Mouse (Mus musculus): Measurements from ENCODE around the gene Klhdc3. TPM values are rescaled to one million over a fixed set of nuclear protein-coding genes. Genes with fewer than 3 reads are reported as not detected.
A peak's percentile ranks its signal among the peaks of the same experiment; 100 is the strongest.

The Klhdc3 gene
- polyA plus RNA-seq, 1 experiment from 2014 or later = 175 TPM

GRCm38 (mm10) chr17:46673850-46674529 lies 6.7 kb downstream of the Klhdc3 start, which contains the start of gene Rrp36:
TSS of gene Rrp36 (minus strand) at chr17:46674352.
- under 1% methylated on average over 43 of the region's 43 CpGs for WGBS
- Histone ChIP-seq H3K9me3 (replicated peaks; ENCODE audit: control insufficient read depth, low read length) (no peaks in the 10 kb centered on the region), H3K4me3 (ENCODE audit: low read length) (peak within 1 kb of the TSS; percentile 98), H3K4me1 (ENCODE audit: control insufficient read depth, insufficient read depth, low read length) (peaks cover 28% of the 10 kb centered on the region), H3K9ac (ENCODE audit: low read length) (peak within 1 kb of the TSS; percentile 87), H3K27me3 (ENCODE audit: control insufficient read depth, insufficient read depth, low read length) (no peaks in the 10 kb centered on the region), H3K4me2 (ENCODE audit: low read depth, low read length) (peak within 1 kb of the TSS; percentile 93), H3K36me3 (ENCODE audit: control insufficient read depth, insufficient read depth) (peaks cover 39% of the 10 kb centered on the region), H3K27ac (ENCODE audit: low read length) (peak within 1 kb of the TSS; percentile 89)
- peak; percentile 88 for ATAC-seq (replicated peaks; ENCODE audit: extremely low read depth, insufficient read depth, low FRiP score)

- Histone ChIP-seq H3K9ac (ENCODE audit: low read length) (no peak overlapping the region), H3K36me3 (ENCODE audit: control insufficient read depth, insufficient read depth) (peaks cover 26% of the 10 kb centered on the region), H3K27ac (ENCODE audit: low read length) (no peak overlapping the region), H3K4me2 (ENCODE audit: low read depth, low read length) (no peak overlapping the region), H3K27me3 (ENCODE audit: control insufficient read depth, insufficient read depth, low read length) (no peaks in the 10 kb centered on the region), H3K4me3 (ENCODE audit: low read length) (no peak overlapping the region), H3K9me3 (replicated peaks; ENCODE audit: control insufficient read depth, low read length) (no peaks in the 10 kb centered on the region), H3K4me1 (ENCODE audit: control insufficient read depth, insufficient read depth, low read length) (peaks cover 14% of the 10 kb centered on the region)
- ATAC-seq (replicated peaks; ENCODE audit: extremely low read depth, insufficient read depth, low FRiP score) = no peak
- WGBS = 98% methylated on average over 10 of the region's 10 CpGs
Measured at GRCm38 (mm10) chr17:46669911-46670310, 10.8 kb downstream of the Klhdc3 start.

DNA sequence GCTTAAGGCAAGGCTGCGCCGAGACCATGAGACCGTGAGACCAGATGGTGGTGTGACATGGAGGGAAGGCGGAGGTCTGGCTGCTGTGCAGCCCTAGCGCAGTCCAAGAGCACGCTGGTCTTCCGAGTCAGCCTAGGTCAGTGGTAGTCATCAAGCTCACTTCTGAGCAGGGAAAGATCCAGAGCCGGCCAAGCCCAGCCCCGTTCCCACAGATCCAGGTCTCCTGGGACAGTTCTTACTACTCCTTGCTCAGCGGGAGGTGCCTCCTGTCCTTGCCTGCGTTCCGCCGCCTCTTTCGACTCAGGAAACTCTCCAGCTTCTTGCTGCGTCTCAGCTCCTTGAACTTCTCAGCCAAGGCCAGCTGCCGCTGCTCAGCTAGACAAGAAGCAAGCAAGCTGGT lies 13.0 kb downstream of the Klhdc3 start:
- no peaks in the 10 kb centered on the region; the same call in 1 of the 2 replicates for H3K4me1 ChIP-seq (ENCODE audit: control insufficient read depth, insufficient read depth, low read length)
- H3K4me3 ChIP-seq (ENCODE audit: low read length) = no peak overlapping the region
- H3K36me3 ChIP-seq (ENCODE audit: control insufficient read depth, insufficient read depth) = peaks cover 38% of the 10 kb centered on the region
- H3K27me3 ChIP-seq (ENCODE audit: control insufficient read depth, insufficient read depth, low read length) = no peaks in the 10 kb centered on the region
- H3K9ac ChIP-seq (ENCODE audit: low read length) = no peak overlapping the region
- H3K9me3 ChIP-seq (replicated peaks; ENCODE audit: control insufficient read depth, low read length) = no peaks in the 10 kb centered on the region
- 78% methylated on average over 16 of the region's 16 CpGs for WGBS
- H3K27ac ChIP-seq (ENCODE audit: low read length) = no peak overlapping the region
- H3K4me2 ChIP-seq (ENCODE audit: low read depth, low read length) = no peak overlapping the region
- ATAC-seq (replicated peaks; ENCODE audit: extremely low read depth, insufficient read depth, low FRiP score) = peak; percentile 56; the same call in 1 of the 2 replicates

DNA sequence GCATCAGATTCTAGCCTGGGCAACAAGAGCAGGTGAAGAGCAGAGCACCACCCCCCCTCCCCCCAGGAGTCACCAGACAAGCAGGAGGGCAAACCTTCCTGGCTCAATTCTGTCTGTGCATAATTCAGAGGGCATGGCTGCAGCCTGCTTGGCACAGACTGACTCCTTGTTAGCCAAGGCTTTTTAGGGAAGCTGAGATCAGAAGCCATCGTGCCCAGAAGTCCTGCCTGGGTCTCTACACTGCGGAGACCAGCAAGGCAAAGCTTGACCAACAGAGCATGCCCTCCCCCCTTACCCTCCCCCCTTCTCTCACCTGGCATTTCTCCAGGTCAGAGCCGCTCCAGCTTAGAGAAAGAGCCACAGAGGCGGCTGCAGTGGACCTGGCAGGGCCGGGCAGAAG lies 18.0 kb downstream of the Klhdc3 start:
- no peak overlapping the region for H3K4me3 ChIP-seq (ENCODE audit: low read length)
- no peaks in the 10 kb centered on the region for H3K4me1 ChIP-seq (ENCODE audit: control insufficient read depth, insufficient read depth, low read length)
- WGBS = 82% methylated on average over 5 of the region's 5 CpGs
- no peak overlapping the region for H3K27ac ChIP-seq (ENCODE audit: low read length)
- no peaks in the 10 kb centered on the region for H3K27me3 ChIP-seq (ENCODE audit: control insufficient read depth, insufficient read depth, low read length)
- no peak overlapping the region for H3K9ac ChIP-seq (ENCODE audit: low read length)
- no peak for ATAC-seq (replicated peaks; ENCODE audit: extremely low read depth, insufficient read depth, low FRiP score)
- H3K36me3 ChIP-seq (ENCODE audit: control insufficient read depth, insufficient read depth) = peaks cover 61% of the 10 kb centered on the region
- no peaks in the 10 kb centered on the region for H3K9me3 ChIP-seq (replicated peaks; ENCODE audit: control insufficient read depth, low read length)
- no peak overlapping the region for H3K4me2 ChIP-seq (ENCODE audit: low read depth, low read length)

DNA sequence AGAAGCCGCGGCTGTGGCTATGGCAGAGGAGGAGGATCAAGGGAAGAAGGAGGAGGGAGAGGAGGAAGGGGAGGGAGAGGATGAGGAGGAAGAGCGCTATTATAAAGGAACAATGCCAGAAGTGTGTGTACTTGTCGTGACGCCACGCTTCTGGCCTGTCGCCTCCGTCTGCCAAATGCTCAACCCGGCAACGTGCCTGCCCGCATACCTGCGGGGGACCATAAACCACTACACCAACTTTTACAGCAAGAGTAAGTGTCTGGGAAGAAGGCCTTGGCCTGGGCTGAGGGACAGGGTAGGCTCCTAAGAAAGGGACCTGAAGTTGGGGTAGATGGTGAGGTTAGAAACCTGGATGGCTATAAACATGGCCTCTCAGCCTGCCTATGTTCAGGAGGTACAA lies 18.7 kb downstream of the Klhdc3 start:
- Histone ChIP-seq H3K4me3 (ENCODE audit: low read length) (no peak overlapping the region), H3K27me3 (ENCODE audit: control insufficient read depth, insufficient read depth, low read length) (no peaks in the 10 kb centered on the region), H3K4me2 (ENCODE audit: low read depth, low read length) (no peak overlapping the region), H3K9me3 (replicated peaks; ENCODE audit: control insufficient read depth, low read length) (no peaks in the 10 kb centered on the region), H3K4me1 (ENCODE audit: control insufficient read depth, insufficient read depth, low read length) (no peaks in the 10 kb centered on the region), H3K27ac (ENCODE audit: low read length) (no peak overlapping the region), H3K36me3 (ENCODE audit: control insufficient read depth, insufficient read depth) (peaks cover 63% of the 10 kb centered on the region), H3K9ac (ENCODE audit: low read length) (no peak overlapping the region)
- WGBS = 88% methylated on average over 12 of the region's 12 CpGs
- ATAC-seq (replicated peaks; ENCODE audit: extremely low read depth, insufficient read depth, low FRiP score) = no peak

DNA sequence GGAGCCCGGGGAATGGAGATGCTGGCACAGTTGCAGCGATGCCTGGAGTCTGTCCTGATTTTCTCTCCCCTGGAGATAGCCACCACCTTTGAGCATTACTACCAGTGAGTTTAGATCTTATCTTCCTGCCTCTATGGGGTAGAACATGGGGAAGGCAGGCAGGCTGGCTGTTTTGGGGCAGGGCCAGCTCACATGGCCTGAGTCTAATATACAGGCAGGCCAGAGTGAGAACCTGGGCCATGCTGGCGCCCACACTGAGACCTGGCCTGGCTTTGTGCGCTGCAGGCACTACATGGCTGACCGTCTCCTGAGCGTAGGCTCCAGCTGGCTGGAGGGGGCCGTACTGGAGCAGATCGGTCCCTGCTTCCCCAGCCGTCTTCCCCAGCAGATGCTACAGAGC lies 19.4 kb downstream of the Klhdc3 start:
- Histone ChIP-seq H3K4me2 (ENCODE audit: low read depth, low read length) (no peak overlapping the region), H3K36me3 (ENCODE audit: control insufficient read depth, insufficient read depth) (peaks cover 66% of the 10 kb centered on the region), H3K9me3 (replicated peaks; ENCODE audit: control insufficient read depth, low read length) (no peaks in the 10 kb centered on the region), H3K27me3 (ENCODE audit: control insufficient read depth, insufficient read depth, low read length) (no peaks in the 10 kb centered on the region), H3K9ac (ENCODE audit: low read length) (no peak overlapping the region), H3K4me1 (ENCODE audit: control insufficient read depth, insufficient read depth, low read length) (no peaks in the 10 kb centered on the region), H3K4me3 (ENCODE audit: low read length) (no peak overlapping the region), H3K27ac (ENCODE audit: low read length) (no peak overlapping the region)
- ATAC-seq (replicated peaks; ENCODE audit: extremely low read depth, insufficient read depth, low FRiP score) = no peak
- 93% methylated on average over 9 of the region's 9 CpGs for WGBS

GRCm38 (mm10) chr17:46656054-46656453 lies 24.7 kb downstream of the Klhdc3 start:
- no peak for ATAC-seq (replicated peaks; ENCODE audit: extremely low read depth, insufficient read depth, low FRiP score)
- Histone ChIP-seq H3K9me3 (replicated peaks; ENCODE audit: control insufficient read depth, low read length) (no peaks in the 10 kb centered on the region), H3K27ac (ENCODE audit: low read length) (no peak overlapping the region), H3K27me3 (ENCODE audit: control insufficient read depth, insufficient read depth, low read length) (no peaks in the 10 kb centered on the region), H3K4me2 (ENCODE audit: low read depth, low read length) (no peak overlapping the region), H3K4me3 (ENCODE audit: low read length) (no peak overlapping the region), H3K9ac (ENCODE audit: low read length) (no peak overlapping the region), H3K36me3 (ENCODE audit: control insufficient read depth, insufficient read depth) (peaks cover 70% of the 10 kb centered on the region), H3K4me1 (ENCODE audit: control insufficient read depth, insufficient read depth, low read length) (peaks cover 20% of the 10 kb centered on the region)
- WGBS = 78% methylated on average over 6 of the region's 6 CpGs

- ATAC-seq (replicated peaks; ENCODE audit: extremely low read depth, insufficient read depth, low FRiP score) = no peak
- Histone ChIP-seq H3K4me1 (ENCODE audit: control insufficient read depth, insufficient read depth, low read length) (peaks cover 30% of the 10 kb centered on the region), H3K4me2 (ENCODE audit: low read depth, low read length) (peak overlapping the region; percentile 93), H3K27ac (ENCODE audit: low read length) (peak overlapping the region; percentile 99), H3K27me3 (ENCODE audit: control insufficient read depth, insufficient read depth, low read length) (no peaks in the 10 kb centered on the region), H3K4me3 (ENCODE audit: low read length) (peak overlapping the region; percentile 80), H3K9me3 (replicated peaks; ENCODE audit: control insufficient read depth, low read length) (no peaks in the 10 kb centered on the region), H3K36me3 (ENCODE audit: control insufficient read depth, insufficient read depth) (peaks cover 41% of the 10 kb centered on the region), H3K9ac (ENCODE audit: low read length) (peak overlapping the region; percentile 97)
- 51% methylated on average over 20 of the region's 20 CpGs for WGBS
Measured at GRCm38 (mm10) chr17:46651755-46652547, 28.8 kb downstream of the Klhdc3 start.

DNA sequence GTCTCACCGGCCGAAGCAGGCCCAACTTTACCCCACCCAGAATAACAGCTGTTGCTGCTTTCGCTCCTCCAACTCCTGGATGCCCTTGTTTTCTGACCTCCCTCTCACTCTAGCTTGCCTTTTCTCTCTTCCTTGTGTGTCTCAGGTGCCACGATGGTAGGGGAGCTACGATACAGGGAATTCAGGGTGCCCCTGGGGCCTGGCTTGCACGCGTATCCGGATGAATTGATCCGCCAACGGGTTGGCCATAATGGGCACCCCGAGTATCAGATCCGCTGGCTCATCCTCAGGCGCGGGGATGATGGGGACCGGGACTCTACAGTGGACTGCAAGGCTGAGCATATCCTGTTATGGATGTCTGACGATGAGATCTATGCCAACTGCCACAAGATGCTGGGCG lies 29.4 kb downstream of the Klhdc3 start:
- Histone ChIP-seq H3K9me3 (replicated peaks; ENCODE audit: control insufficient read depth, low read length) (no peaks in the 10 kb centered on the region), H3K36me3 (ENCODE audit: control insufficient read depth, insufficient read depth) (peaks cover 38% of the 10 kb centered on the region), H3K4me2 (ENCODE audit: low read depth, low read length) (peak overlapping the region; percentile 93), H3K4me3 (ENCODE audit: low read length) (peak overlapping the region; percentile 80), H3K27me3 (ENCODE audit: control insufficient read depth, insufficient read depth, low read length) (no peaks in the 10 kb centered on the region), H3K4me1 (ENCODE audit: control insufficient read depth, insufficient read depth, low read length) (peaks cover 35% of the 10 kb centered on the region), H3K27ac (ENCODE audit: low read length) (peak overlapping the region; percentile 99), H3K9ac (ENCODE audit: low read length) (peak overlapping the region; percentile 97)
- ATAC-seq (replicated peaks; ENCODE audit: extremely low read depth, insufficient read depth, low FRiP score) = no peak
- WGBS = 64% methylated on average over 17 of the region's 17 CpGs
